Mouse (Mus musculus): Measurements from ENCODE around the gene Aox1. TPM values are rescaled to one million over a fixed set of nuclear protein-coding genes. Genes with fewer than 3 reads are reported as not detected.

Aox1 gene
- polyA plus RNA-seq, 1 experiment from 2014 or later: 0.10 TPM

DNA sequence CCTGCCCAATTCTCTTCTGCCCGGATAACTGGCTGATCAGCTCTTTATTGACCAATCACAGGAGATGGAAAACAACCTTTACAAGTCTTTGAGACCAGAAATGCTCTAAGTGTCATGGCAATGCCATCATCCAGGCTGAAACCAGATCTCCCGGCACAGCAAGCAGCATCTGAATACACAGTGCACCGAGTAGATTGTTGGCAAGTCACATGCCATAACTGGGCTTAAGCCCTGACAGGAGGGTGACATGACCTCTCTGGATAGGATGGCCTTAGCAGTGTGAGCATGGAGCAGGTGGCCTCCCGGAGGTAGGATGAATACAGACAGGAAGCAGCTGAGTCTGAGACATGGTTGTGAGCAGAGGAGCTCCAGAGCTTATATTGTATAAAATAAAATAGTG is 50.7 kb downstream of the Aox1 start:
- Histone ChIP-seq H3K27ac (no peak overlapping the region), H3K9me3 (replicated peaks) (no peaks in the 10 kb centered on the region), H3K9ac (no peak overlapping the region), H3K27me3 (no peaks in the 10 kb centered on the region), H3K4me2 (no peak overlapping the region), H3K36me3 (no peaks in the 10 kb centered on the region), H3K4me3 (replicated peaks) (no peak overlapping the region), H3K4me1 (replicated peaks) (no peaks in the 10 kb centered on the region)
- ATAC-seq (ENCODE audit: low read depth): no peak
- DNase-seq: no peak
- 59% methylated on average over 4 of the region's 4 CpGs for WGBS (ENCODE audit: insufficient replicate concordance)

DNA sequence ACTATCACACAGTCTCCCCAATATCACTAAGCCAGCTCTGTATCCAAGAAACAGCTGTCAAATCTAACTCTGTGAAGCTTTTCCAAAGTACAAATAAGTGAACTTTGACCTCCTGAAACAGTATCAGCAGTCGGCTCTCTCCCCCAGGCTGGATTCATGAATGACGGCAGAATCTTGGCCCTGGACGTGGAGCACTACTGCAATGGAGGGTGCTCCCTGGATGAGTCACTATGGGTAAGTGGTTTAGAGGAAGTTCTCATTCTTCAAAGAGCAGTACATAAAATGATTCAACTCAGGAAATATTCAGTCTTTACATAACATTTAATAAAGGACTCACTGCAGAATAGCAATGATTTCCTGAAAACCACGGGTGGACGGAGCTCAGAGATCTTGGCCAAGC is 51.6 kb downstream of the Aox1 start:
- no peaks in the 10 kb centered on the region for H3K9me3 ChIP-seq (replicated peaks)
- no peaks in the 10 kb centered on the region for H3K27me3 ChIP-seq
- no peak overlapping the region for H3K9ac ChIP-seq
- no peak for DNase-seq
- 72% methylated on average over 5 of the region's 5 CpGs for WGBS (ENCODE audit: insufficient replicate concordance)
- H3K4me3 ChIP-seq (replicated peaks): no peak overlapping the region
- no peaks in the 10 kb centered on the region for H3K4me1 ChIP-seq (replicated peaks)
- no peak for ATAC-seq (ENCODE audit: low read depth)
- no peak overlapping the region for H3K4me2 ChIP-seq
- no peak overlapping the region for H3K27ac ChIP-seq
- no peaks in the 10 kb centered on the region for H3K36me3 ChIP-seq

DNA sequence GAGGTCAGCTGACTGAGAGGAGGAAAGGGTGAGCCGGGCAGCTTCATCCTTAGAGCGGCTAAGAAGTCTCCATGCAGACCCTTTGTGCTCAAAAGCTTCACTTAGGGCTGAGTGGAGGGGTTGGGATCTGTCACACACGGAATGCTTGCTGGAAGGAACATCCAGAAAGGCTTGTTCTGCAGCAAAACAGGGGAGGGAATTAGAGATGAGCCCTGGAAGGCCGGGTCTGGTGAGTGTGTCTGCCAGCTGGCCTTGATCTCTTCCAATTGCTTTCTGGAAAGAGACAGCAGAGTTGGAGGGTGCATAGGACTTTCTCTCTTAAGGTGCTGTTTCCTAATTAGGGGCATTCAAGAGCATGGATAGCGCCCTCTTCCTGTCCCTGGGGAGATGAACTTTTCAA is 59.6 kb downstream of the Aox1 start:
- H3K36me3 ChIP-seq: no peaks in the 10 kb centered on the region
- H3K9ac ChIP-seq: no peak overlapping the region
- WGBS (ENCODE audit: insufficient replicate concordance): 52% methylated on average over 5 of the region's 5 CpGs
- DNase-seq (no peak), ATAC-seq (ENCODE audit: low read depth) (no peak)
- H3K27me3 ChIP-seq: no peaks in the 10 kb centered on the region
- H3K9me3 ChIP-seq (replicated peaks): no peaks in the 10 kb centered on the region
- no peak overlapping the region for H3K4me2 ChIP-seq
- H3K4me1 ChIP-seq (replicated peaks): no peaks in the 10 kb centered on the region
- no peak overlapping the region for H3K27ac ChIP-seq
- H3K4me3 ChIP-seq (replicated peaks): no peak overlapping the region

DNA sequence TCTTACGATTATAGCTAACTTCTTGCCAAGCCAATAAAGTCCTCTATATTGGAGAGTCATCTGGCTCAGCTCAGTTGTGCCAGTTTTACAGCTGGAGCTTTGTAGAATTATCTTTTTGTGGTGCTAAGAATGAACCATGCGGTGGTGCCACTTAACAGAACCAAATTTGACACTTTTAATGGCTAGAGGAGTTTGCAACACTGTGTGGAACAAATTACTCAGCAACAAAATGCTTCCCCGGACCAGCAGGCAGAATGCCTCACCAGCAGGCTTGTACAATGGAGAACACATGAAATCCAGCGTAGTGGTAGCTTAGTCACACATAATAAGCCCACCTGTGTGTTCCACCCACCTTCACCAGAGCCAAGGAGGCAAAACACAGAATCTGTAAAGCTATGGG is 60.5 kb downstream of the Aox1 start:
- DNase-seq: no peak
- no peak overlapping the region for H3K27ac ChIP-seq
- no peaks in the 10 kb centered on the region for H3K9me3 ChIP-seq (replicated peaks)
- no peak overlapping the region for H3K9ac ChIP-seq
- H3K4me2 ChIP-seq: no peak overlapping the region
- 53% methylated on average over 4 of the region's 4 CpGs for WGBS (ENCODE audit: insufficient replicate concordance)
- no peak for ATAC-seq (ENCODE audit: low read depth)
- H3K27me3 ChIP-seq: no peaks in the 10 kb centered on the region
- H3K36me3 ChIP-seq: no peaks in the 10 kb centered on the region
- no peak overlapping the region for H3K4me3 ChIP-seq (replicated peaks)
- H3K4me1 ChIP-seq (replicated peaks): no peaks in the 10 kb centered on the region

DNA sequence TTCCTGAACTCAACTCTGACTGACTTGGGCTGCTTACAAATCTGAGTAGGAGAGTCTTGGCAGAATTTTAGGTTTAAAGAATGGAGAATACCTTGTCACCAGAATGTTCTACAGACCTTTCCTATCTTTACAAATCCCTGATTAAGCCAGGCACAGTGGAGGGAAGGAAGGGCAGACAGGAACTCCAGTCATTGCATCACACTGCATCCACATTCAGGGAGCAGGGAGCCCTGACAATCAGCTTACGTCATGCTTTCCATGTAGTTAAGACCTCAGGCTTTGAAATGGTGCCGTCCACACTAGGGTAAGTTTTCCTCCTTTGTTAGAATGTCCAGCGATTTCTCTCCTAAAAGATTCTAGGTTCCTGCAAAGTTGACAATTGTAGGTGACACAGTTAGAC is 61.5 kb downstream of the Aox1 start:
- ATAC-seq (ENCODE audit: low read depth): no peak
- no peak overlapping the region for H3K4me2 ChIP-seq
- H3K36me3 ChIP-seq: no peaks in the 10 kb centered on the region
- no peak overlapping the region for H3K9ac ChIP-seq
- no peak overlapping the region for H3K27ac ChIP-seq
- 41% methylated on average over 3 of the region's 3 CpGs for WGBS (ENCODE audit: insufficient replicate concordance)
- H3K4me3 ChIP-seq (replicated peaks): no peak overlapping the region
- no peaks in the 10 kb centered on the region for H3K9me3 ChIP-seq (replicated peaks)
- no peaks in the 10 kb centered on the region for H3K27me3 ChIP-seq
- DNase-seq: no peak
- H3K4me1 ChIP-seq (replicated peaks): no peaks in the 10 kb centered on the region

DNA sequence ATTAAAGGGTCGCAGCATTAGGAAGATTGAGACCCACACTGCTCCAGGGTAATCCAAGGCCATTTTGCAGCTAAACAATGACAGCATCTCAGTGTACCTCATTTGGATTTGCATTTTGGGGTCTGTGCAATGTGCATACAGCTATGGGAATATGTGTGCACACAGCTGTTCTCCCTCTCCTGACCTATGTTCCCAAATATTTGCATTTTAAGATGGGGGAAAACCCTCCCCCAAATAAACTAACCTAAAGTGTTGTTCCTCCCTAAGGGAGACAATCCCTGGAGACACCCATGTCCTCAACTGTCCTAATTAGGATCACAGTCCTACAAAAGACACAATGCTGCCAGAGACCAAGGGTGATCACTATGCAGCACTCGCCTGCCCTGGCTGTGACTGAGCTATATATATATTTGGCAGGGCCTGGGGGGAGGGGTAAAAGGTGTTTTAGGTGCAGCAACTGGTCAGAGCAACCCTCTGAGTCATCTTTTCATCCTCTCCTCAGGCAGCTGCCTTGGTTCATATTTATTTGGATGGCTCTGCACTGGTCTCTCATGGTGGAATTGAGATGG is 62.3 kb downstream of the Aox1 start:
- H3K27ac ChIP-seq: no peak overlapping the region
- H3K27me3 ChIP-seq: no peaks in the 10 kb centered on the region
- WGBS (ENCODE audit: insufficient replicate concordance): 54% methylated on average over 2 of the region's 2 CpGs
- ATAC-seq (ENCODE audit: low read depth) (no peak), DNase-seq (no peak)
- H3K4me2 ChIP-seq: no peak overlapping the region
- H3K9me3 ChIP-seq (replicated peaks): no peaks in the 10 kb centered on the region
- H3K4me1 ChIP-seq (replicated peaks): no peaks in the 10 kb centered on the region
- H3K36me3 ChIP-seq: no peaks in the 10 kb centered on the region
- H3K9ac ChIP-seq: no peak overlapping the region
- no peak overlapping the region for H3K4me3 ChIP-seq (replicated peaks)

DNA sequence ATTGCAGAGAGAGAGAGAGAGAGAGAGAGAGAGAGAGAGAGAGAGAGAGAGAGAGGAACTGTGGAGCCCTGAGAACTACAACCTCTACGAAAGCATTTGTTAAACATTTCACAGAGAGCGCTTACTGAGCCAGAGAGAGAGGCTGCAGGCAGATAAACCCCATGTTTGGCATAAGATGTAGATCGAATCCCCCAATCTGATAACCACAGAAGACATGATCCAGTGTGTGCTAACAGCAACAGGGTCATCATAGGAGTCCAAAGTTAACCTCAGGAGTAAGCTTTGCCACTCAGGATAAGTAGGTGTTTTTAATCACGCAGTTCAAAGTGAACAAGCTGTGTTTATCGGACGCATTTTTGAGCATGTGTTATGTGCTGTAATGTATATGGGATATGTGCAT is 67.6 kb downstream of the Aox1 start:
- Histone ChIP-seq H3K9ac (no peak overlapping the region), H3K4me1 (replicated peaks) (no peaks in the 10 kb centered on the region), H3K4me3 (replicated peaks) (no peak overlapping the region), H3K36me3 (no peaks in the 10 kb centered on the region), H3K27me3 (no peaks in the 10 kb centered on the region), H3K27ac (no peak overlapping the region), H3K4me2 (no peak overlapping the region), H3K9me3 (replicated peaks) (no peaks in the 10 kb centered on the region)
- ATAC-seq (ENCODE audit: low read depth): no peak
- WGBS (ENCODE audit: insufficient replicate concordance): 75% methylated on average over 6 of the region's 6 CpGs
- DNase-seq: no peak

DNA sequence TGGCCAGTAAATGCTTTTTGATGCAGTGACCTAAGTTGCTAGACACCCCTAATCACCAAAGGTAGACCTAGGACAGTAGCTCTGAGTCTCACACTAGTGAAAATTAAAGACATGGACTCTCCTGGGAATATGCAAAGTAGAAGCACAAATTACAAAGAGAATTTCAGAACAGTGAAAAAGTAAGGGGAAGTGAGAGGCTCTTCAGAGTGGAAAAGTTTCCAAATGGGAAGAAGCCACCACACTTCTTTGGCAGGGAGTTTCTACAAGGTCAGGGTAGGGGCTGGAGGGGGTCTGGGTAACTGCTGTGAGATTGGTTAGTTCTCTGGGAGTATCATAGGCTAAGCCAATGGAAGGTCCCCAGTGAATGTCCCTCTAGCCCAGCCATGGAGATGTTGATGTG is 69.4 kb downstream of the Aox1 start:
- H3K4me2 ChIP-seq: no peak overlapping the region
- no peak overlapping the region for H3K4me3 ChIP-seq (replicated peaks)
- no peak overlapping the region for H3K27ac ChIP-seq
- ATAC-seq (ENCODE audit: low read depth) (no peak), DNase-seq (no peak)
- H3K9ac ChIP-seq: no peak overlapping the region
- no peaks in the 10 kb centered on the region for H3K4me1 ChIP-seq (replicated peaks)
- H3K27me3 ChIP-seq: no peaks in the 10 kb centered on the region
- no peaks in the 10 kb centered on the region for H3K36me3 ChIP-seq
- no peaks in the 10 kb centered on the region for H3K9me3 ChIP-seq (replicated peaks)

DNA sequence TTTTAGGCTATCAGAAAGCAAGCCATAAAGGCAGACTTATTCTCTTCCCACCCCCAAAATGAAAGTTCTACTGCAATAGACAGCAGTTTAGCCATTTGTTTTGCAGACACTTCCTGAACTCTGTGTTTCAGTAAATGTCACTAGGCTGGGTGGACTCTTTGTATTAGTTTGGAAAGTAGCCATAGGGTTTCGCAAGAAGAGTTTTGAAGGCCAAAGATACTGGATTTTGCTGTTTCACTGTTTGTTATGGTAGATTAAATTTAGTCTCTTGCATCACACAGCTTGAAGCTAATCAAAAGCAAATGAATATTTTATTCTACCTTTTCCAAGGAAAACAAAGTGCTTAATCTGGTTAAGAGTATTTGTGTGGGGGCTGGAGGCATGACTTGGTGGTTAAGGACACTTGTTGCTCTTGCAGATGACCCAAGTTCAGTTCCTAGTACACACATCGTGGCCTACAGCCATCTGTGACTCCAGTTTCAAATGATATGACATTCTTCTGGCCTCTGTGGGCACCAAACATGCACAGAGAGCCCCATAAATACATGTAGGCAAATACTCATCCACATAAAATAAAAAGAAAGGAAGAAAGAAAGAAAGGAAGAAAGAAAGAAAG is 71.9 kb downstream of the Aox1 start:
- no peak overlapping the region for H3K9ac ChIP-seq
- H3K27me3 ChIP-seq: no peaks in the 10 kb centered on the region
- H3K4me3 ChIP-seq (replicated peaks): no peak overlapping the region
- DNase-seq (no peak), ATAC-seq (ENCODE audit: low read depth) (no peak)
- H3K4me1 ChIP-seq (replicated peaks): no peaks in the 10 kb centered on the region
- H3K9me3 ChIP-seq (replicated peaks): no peaks in the 10 kb centered on the region
- H3K4me2 ChIP-seq: no peak overlapping the region
- 45% methylated on average over 2 of the region's 2 CpGs for WGBS (ENCODE audit: insufficient replicate concordance)
- H3K27ac ChIP-seq: peak overlapping the region; percentile 22; the same call in 1 of the 2 replicates
- no peaks in the 10 kb centered on the region for H3K36me3 ChIP-seq

DNA sequence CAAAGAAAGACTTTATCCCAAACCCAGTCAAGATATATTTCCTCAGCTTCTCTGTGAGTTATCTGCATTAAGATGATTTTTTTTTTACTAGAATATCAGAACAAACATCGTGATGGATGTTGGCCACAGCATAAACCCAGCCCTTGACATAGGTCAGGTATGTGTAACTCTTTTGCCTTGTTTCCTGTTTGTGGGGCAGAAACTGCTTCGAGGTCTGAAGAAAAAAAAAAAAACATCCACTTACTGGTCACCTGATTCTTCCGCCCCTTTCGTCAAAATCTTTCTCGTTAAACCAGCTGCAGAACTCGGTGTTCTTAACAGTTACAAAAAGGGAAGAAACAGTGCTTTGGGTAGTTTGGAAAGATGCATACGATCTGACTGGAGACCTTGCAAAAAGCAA is 72.8 kb downstream of the Aox1 start:
- no peak overlapping the region for H3K4me3 ChIP-seq (replicated peaks)
- ATAC-seq (ENCODE audit: low read depth): no peak
- H3K4me1 ChIP-seq (replicated peaks): no peaks in the 10 kb centered on the region
- WGBS (ENCODE audit: insufficient replicate concordance): 50% methylated on average over 7 of the region's 7 CpGs
- no peaks in the 10 kb centered on the region for H3K27me3 ChIP-seq
- H3K9ac ChIP-seq: no peak overlapping the region
- H3K27ac ChIP-seq: no peak overlapping the region
- H3K4me2 ChIP-seq: no peak overlapping the region
- H3K36me3 ChIP-seq: no peaks in the 10 kb centered on the region
- no peaks in the 10 kb centered on the region for H3K9me3 ChIP-seq (replicated peaks)
- DNase-seq: no peak

DNA sequence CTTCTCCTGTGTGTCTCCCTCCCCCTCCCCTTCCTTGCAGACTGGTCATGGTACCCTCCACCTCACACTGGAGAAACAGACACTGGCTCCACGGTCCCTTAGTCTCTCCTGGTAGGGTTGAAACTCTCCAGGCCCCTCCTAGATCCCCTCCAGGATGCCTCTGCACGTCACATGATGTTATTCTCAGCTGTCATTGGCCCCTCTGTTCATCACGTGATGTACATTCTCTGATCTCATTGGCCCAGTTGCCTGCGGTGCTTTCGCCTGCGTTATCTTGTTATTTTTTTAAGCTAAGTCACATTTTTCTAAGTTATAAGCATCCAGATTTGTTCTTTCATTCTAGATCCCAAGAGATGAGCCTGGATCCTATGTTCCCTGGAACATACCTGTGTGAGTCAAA is 76.0 kb downstream of the Aox1 start:
- ATAC-seq (ENCODE audit: low read depth) (no peak), DNase-seq (no peak)
- Histone ChIP-seq H3K4me2 (no peak overlapping the region), H3K9me3 (replicated peaks) (no peaks in the 10 kb centered on the region), H3K4me3 (replicated peaks) (no peak overlapping the region), H3K4me1 (replicated peaks) (no peaks in the 10 kb centered on the region), H3K36me3 (no peaks in the 10 kb centered on the region), H3K27ac (no peak overlapping the region), H3K9ac (no peak overlapping the region), H3K27me3 (no peaks in the 10 kb centered on the region)
- WGBS (ENCODE audit: insufficient replicate concordance): 70% methylated on average over 6 of the region's 6 CpGs

DNA sequence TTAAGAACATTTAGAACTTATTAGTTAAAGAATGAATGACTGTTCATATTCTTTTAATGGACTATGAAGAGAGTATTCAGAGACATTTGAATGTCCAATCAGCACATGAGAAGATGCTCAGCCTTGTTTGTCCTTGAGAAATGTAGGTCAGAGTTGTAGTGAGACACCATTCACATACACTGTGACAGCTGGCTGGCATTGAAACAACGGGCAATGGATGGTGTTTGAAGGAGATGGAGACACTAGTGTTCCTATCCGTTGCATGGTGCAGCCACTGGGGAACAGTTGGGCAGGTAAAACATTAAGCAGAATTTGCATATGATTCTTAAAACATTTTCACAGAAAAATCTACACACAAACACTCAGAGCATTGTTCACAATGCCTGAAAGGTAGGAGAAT is 77.3 kb downstream of the Aox1 start:
- Histone ChIP-seq H3K36me3 (no peaks in the 10 kb centered on the region), H3K4me3 (replicated peaks) (no peak overlapping the region), H3K4me2 (no peak overlapping the region), H3K9me3 (replicated peaks) (no peaks in the 10 kb centered on the region), H3K27ac (no peak overlapping the region), H3K9ac (no peak overlapping the region), H3K27me3 (no peaks in the 10 kb centered on the region), H3K4me1 (replicated peaks) (no peaks in the 10 kb centered on the region)
- DNase-seq: no peak
- ATAC-seq (ENCODE audit: low read depth): no peak
- WGBS (ENCODE audit: insufficient replicate concordance): 53% methylated on average over 2 of the region's 2 CpGs
